Mouse (Mus musculus) brain, adult 2 months (tissue): ENCODE data around the gene Tusc2.

Source experiments
- DNase-seq: peaks from one replicate; pipeline ENCODE4 v3.0.0; 2011; ENCODE audit warnings: low read depth, low spot score

The Tusc2 gene

GRCm38 (mm10) chr9:107587833-107588639 lies 25.0 kb downstream of the Tusc2 start:
- peak; percentile 51 for DNase-seq

GRCm38 (mm10) chr9:107590058-107590772 lies 27.2 kb downstream of the Tusc2 start:
- no peak for DNase-seq

GRCm38 (mm10) chr9:107590773-107591060 lies 27.7 kb downstream of the Tusc2 start:
- DNase-seq, result no peak

GRCm38 (mm10) chr9:107593101-107593976 lies 30.3 kb downstream of the Tusc2 start:
- peak; percentile 92 for DNase-seq

- no peak for DNase-seq
These were observed 31.4 kb downstream of the Tusc2 start for GRCm38 (mm10) chr9:107594281-107595062.

- no peak for DNase-seq
These were observed 33.8 kb downstream of the Tusc2 start for GRCm38 (mm10) chr9:107596619-107597569.

GRCm38 (mm10) chr9:107598385-107598784 lies 35.3 kb downstream of the Tusc2 start:
- no peak for DNase-seq

GRCm38 (mm10) chr9:107599433-107599832 lies 36.4 kb downstream of the Tusc2 start:
- DNase-seq, result no peak

GRCm38 (mm10) chr9:107599842-107600241 lies 36.8 kb downstream of the Tusc2 start:
- peak; percentile 66 for DNase-seq

GRCm38 (mm10) chr9:107600745-107601144 lies 37.7 kb downstream of the Tusc2 start:
- DNase-seq, result peak; percentile 35

- no peak for DNase-seq
These were observed 38.2 kb downstream of the Tusc2 start for GRCm38 (mm10) chr9:107601275-107601674.

GRCm38 (mm10) chr9:107602068-107602648 lies 39.1 kb downstream of the Tusc2 start:
- peak; percentile 93 for DNase-seq

GRCm38 (mm10) chr9:107603251-107603650 lies 40.2 kb downstream of the Tusc2 start:
- DNase-seq, result no peak

GRCm38 (mm10) chr9:107605041-107605661 lies 42.1 kb downstream of the Tusc2 start:
- DNase-seq, result no peak

- DNase-seq, result no peak
These were observed 43.5 kb downstream of the Tusc2 start for GRCm38 (mm10) chr9:107606591-107606990.

GRCm38 (mm10) chr9:107607036-107607435 lies 44.0 kb downstream of the Tusc2 start:
- DNase-seq, result no peak

- DNase-seq, result no peak
These were observed 44.7 kb downstream of the Tusc2 start for GRCm38 (mm10) chr9:107607653-107608245.

- DNase-seq, result no peak
These were observed 45.8 kb downstream of the Tusc2 start, which contains the start of gene Sema3b for GRCm38 (mm10) chr9:107608741-107609432. Sema3b (minus strand) TSS chr9:107609229.
